Mouse (Mus musculus) bone marrow, adult 2 months (tissue): ENCODE data around the gene Tgfbr3l. TPM values are rescaled to one million over a fixed set of nuclear protein-coding genes. Genes with fewer than 3 reads are reported as not detected.

Source experiments
- H3K27ac ChIP-seq: fragments of 200-500 bp; 2 replicates; pipeline ENCODE4 v1.5.1; 2012; ENCODE audit warnings: low read depth, mild to moderate bottlenecking, control low read depth, inconsistent platforms, low read length; ENCODE audit not compliant: control insufficient read depth, poor library complexity, insufficient read depth
- H3K4me1 ChIP-seq: fragments of 200-500 bp; 2 replicates; pipeline ENCODE4 v1.6.1; 2011; ENCODE audit warnings: low read length; ENCODE audit not compliant: control insufficient read depth, insufficient read depth
- H3K4me3 ChIP-seq: fragments of 200-500 bp; replicated peaks from 2 replicates; pipeline ENCODE3; 2011; ENCODE audit warnings: mild to moderate bottlenecking, low read depth, low read length, control low read depth; ENCODE audit not compliant: control insufficient read depth
- CTCF ChIP-seq: fragments of 200-500 bp; IDR thresholded peaks from 2 replicates; pipeline ENCODE4 v1.5.1; 2011; ENCODE audit warnings: low read length, control low read depth; ENCODE audit not compliant: control insufficient read depth, insufficient read depth
- POLR2A ChIP-seq: fragments of 200-500 bp; IDR thresholded peaks from 2 replicates; pipeline ENCODE4 v1.6.1; 2011; ENCODE audit warnings: low read depth, mild to moderate bottlenecking, control low read depth, low read length, borderline replicate concordance; ENCODE audit not compliant: control insufficient read depth
- WGBS: fragments of 180-500 bp; shearing (Covaris S2); methylation state at CpG from one replicate; pipeline ENCODE4 v1.1.7; 2018; 5-methylcytosine and 5-hydroxymethylcytosine counted together
- polyA plus RNA-seq: library from polyadenylated mRNA; stranded (reverse); fragments of >200 nt; gene quantifications from 2 replicates; pipeline ENCODE4 v1.2.4, GENCODE M21; 2011; ENCODE audit warnings: low replicate concordance; ENCODE audit not compliant: missing spikeins, insufficient read depth, insufficient read length

Gene Tgfbr3l
- polyA plus RNA-seq, 1 experiment: 12.4 TPM

GRCm38 (mm10) chr8:4265160-4265914 lies 17.3 kb downstream of the Tgfbr3l start:
- TF ChIP-seq CTCF (no peak), POLR2A (no peak)
- no peaks in the 10 kb centered on the region for H3K4me1 ChIP-seq
- no peak overlapping the region for H3K4me3 ChIP-seq
- 87% methylated on average over 15 of the region's 15 CpGs for WGBS
- H3K27ac ChIP-seq: no peak overlapping the region

- 86% methylated on average over 15 of the region's 15 CpGs for WGBS
- TF ChIP-seq POLR2A (no peak), CTCF (peak; percentile 44; the same call in 1 of the 2 replicates)
- no peak overlapping the region for H3K27ac ChIP-seq
- H3K4me3 ChIP-seq: no peak overlapping the region
- no peaks in the 10 kb centered on the region for H3K4me1 ChIP-seq
Measured at GRCm38 (mm10) chr8:4267627-4268026, 19.6 kb downstream of the Tgfbr3l start.

- Histone ChIP-seq H3K27ac (no peak overlapping the region), H3K4me1 (no peaks in the 10 kb centered on the region), H3K4me3 (no peak overlapping the region)
- TF ChIP-seq POLR2A (no peak), CTCF (no peak)
- 88% methylated on average over 6 of the region's 6 CpGs for WGBS
Measured at GRCm38 (mm10) chr8:4269609-4270008, 21.6 kb downstream of the Tgfbr3l start.

- WGBS: under 1% methylated on average over 39 of the region's 39 CpGs
Measured at GRCm38 (mm10) chr8:4275275-4276110, 27.5 kb downstream of the Tgfbr3l start, which contains the start of gene Timm44. Gene Timm44 (minus strand): TSS chr8:4275913.

GRCm38 (mm10) chr8:4276111-4276465 lies 28.1 kb downstream of the Tgfbr3l start:
- Histone ChIP-seq H3K4me3 (peak overlapping the region; percentile 86), H3K27ac (no peak overlapping the region; the same call in 1 of the 2 replicates), H3K4me1 (no peaks in the 10 kb centered on the region)
- TF ChIP-seq POLR2A: no peak
- no peak for TF ChIP-seq CTCF
- WGBS: 20% methylated on average over 9 of the region's 9 CpGs

More at GRCm38 (mm10) chr8:4275275-4276110, 27.5 kb downstream of the Tgfbr3l start, which contains the start of gene Timm44:
- Histone ChIP-seq H3K4me3 (peak within 1 kb of the TSS; percentile 86), H3K4me1 (no peaks in the 10 kb centered on the region), H3K27ac (peak within 1 kb of the TSS; percentile 6; the same call in 1 of the 2 replicates)
- TF ChIP-seq POLR2A (peak; percentile 76; the same call in 1 of the 2 replicates), CTCF (no peak)

GRCm38 (mm10) chr8:4292738-4293137 lies 44.7 kb downstream of the Tgfbr3l start:
- WGBS: 82% methylated on average over 5 of the region's 5 CpGs
- Histone ChIP-seq H3K27ac (no peak overlapping the region), H3K4me1 (no peaks in the 10 kb centered on the region), H3K4me3 (no peak overlapping the region)
- TF ChIP-seq CTCF: no peak
- TF ChIP-seq POLR2A: no peak

GRCm38 (mm10) chr8:4297822-4298221 lies 49.8 kb downstream of the Tgfbr3l start:
- Histone ChIP-seq H3K27ac (no peak overlapping the region), H3K4me3 (no peak overlapping the region), H3K4me1 (no peaks in the 10 kb centered on the region)
- WGBS: 68% methylated on average over 4 of the region's 4 CpGs
- TF ChIP-seq POLR2A: no peak
- TF ChIP-seq CTCF: no peak

Other genes with a start within 250 kb of the Tgfbr3l start
- gene Cd209f, start 142.4 kb upstream of the Tgfbr3l start, polyA plus RNA-seq: 6.1 and 12.5 TPM in 2 replicates
- 1.4 TPM in 1 of 2 replicates, not detected in the other for gene Cd209g, start 114.1 kb upstream of the Tgfbr3l start, polyA plus RNA-seq
- 8.7 and 8.8 TPM in 2 replicates for gene Evi5l, start 81.6 kb upstream of the Tgfbr3l start, polyA plus RNA-seq
- not detected in 2 replicates for gene Prr36, start 30.8 kb upstream of the Tgfbr3l start, polyA plus RNA-seq
- not detected in 2 replicates for gene Lrrc8e, start 21.4 kb upstream of the Tgfbr3l start, polyA plus RNA-seq
- 88.3 and 112 TPM in 2 replicates for gene Map2k7, start 9.5 kb upstream of the Tgfbr3l start, polyA plus RNA-seq
- 1.3 TPM in 1 of 2 replicates, not detected in the other for gene Gm49320, start 9.3 kb upstream of the Tgfbr3l start, polyA plus RNA-seq
- 6.0 and 14.2 TPM in 2 replicates for gene Snapc2, start 4.9 kb downstream of the Tgfbr3l start, polyA plus RNA-seq
- 3.8 TPM in 1 of 2 replicates, not detected in the other for gene Ctxn1, start 11.1 kb downstream of the Tgfbr3l start, polyA plus RNA-seq
- gene Timm44, start 27.7 kb downstream of the Tgfbr3l start, polyA plus RNA-seq: 46.5 and 48.3 TPM in 2 replicates
- 8.7 and 17.5 TPM in 2 replicates for gene Ccl25, start 77.0 kb downstream of the Tgfbr3l start, polyA plus RNA-seq
- gene Elavl1, start 77.2 kb downstream of the Tgfbr3l start, polyA plus RNA-seq: 21.7 and 28.5 TPM in 2 replicates
- 3.0 and 8.1 TPM in 2 replicates for gene Cers4, start 244.8 kb downstream of the Tgfbr3l start, polyA plus RNA-seq